Mouse (Mus musculus) forebrain, embryonic 16.5 days (tissue): ENCODE measurements around the gene Stmnd1. TPM values are rescaled to one million over a fixed set of nuclear protein-coding genes. Genes with fewer than 3 reads are reported as not detected.
"Not testable (repeated sequence)": the region's sequence is repeated elsewhere in the genome, so short reads cannot be mapped to it uniquely, and the experiment has no call there.

ENCODE experiments used
- ATAC-seq: fragments of 200-750 bp; cut with Nextera tagmentation; 2 replicates; pipeline ENCODE4 v1.8.0; 2017; ENCODE audit warnings: mild to moderate bottlenecking, moderate library complexity
- H3K27ac ChIP-seq: fragments of 300-500 bp; sonication (generic); 2 replicates; pipeline ENCODE4 v1.5.1; 2014; ENCODE audit warnings: low read length, control low read depth
- H3K27me3 ChIP-seq: fragments of 300-500 bp; sonication (generic); replicated peaks from 2 replicates; pipeline ENCODE4 v1.6.1; 2014; ENCODE audit warnings: low read length; ENCODE audit not compliant: control insufficient read depth, insufficient read depth
- H3K36me3 ChIP-seq: fragments of 300-500 bp; sonication (generic); 2 replicates; pipeline ENCODE4 v1.6.1; 2014; ENCODE audit not compliant: control insufficient read depth, insufficient read depth
- H3K4me1 ChIP-seq: fragments of 300-500 bp; sonication (generic); replicated peaks from 2 replicates; pipeline ENCODE4 v1.6.1; 2014; ENCODE audit warnings: low read length; ENCODE audit not compliant: control insufficient read depth, insufficient read depth
- H3K4me2 ChIP-seq: fragments of 300-500 bp; sonication (generic); 2 replicates; pipeline ENCODE4 v1.6.1; 2014; ENCODE audit warnings: mild to moderate bottlenecking, low read length, control low read depth
- H3K4me3 ChIP-seq: fragments of 300-500 bp; sonication (generic); replicated peaks from 2 replicates; pipeline ENCODE4 v1.5.1; 2014; ENCODE audit warnings: mild to moderate bottlenecking, low read length, control low read depth
- H3K9ac ChIP-seq: fragments of 300-500 bp; sonication (generic); replicated peaks from 2 replicates; pipeline ENCODE4 v1.6.1; 2014; ENCODE audit warnings: low read depth, low read length, control low read depth
- H3K9me3 ChIP-seq: fragments of 300-500 bp; sonication (generic); 2 replicates; pipeline ENCODE4 v1.6.1; 2016; ENCODE audit warnings: low read length; ENCODE audit not compliant: control insufficient read depth
- WGBS: fragments of 180-500 bp; shearing (Covaris S2); extraction: QIAGEN DNeasy Blood & Tissue Kit; methylation state at CpG from one replicate; pipeline ENCODE4 v1.1.7; 2014; 5-methylcytosine and 5-hydroxymethylcytosine counted together
- polyA plus RNA-seq: library from polyadenylated mRNA; unstranded; fragments of >200 nt; fragmentation: Nextera tagmentation; extraction: Ambion mirVana; gene quantifications from 2 replicates; pipeline ENCODE4 v1.2.1, GENCODE M21; 2015

The Stmnd1 gene
- polyA plus RNA-seq = 0.17 TPM in 1 of 2 replicates, not detected in the other

- H3K9ac ChIP-seq = no peak within 1 kb of the TSS
- H3K36me3 ChIP-seq = no peaks in the 10 kb centered on the region
- no peak within 1 kb of the TSS for H3K4me3 ChIP-seq
- peaks cover 19% of the 10 kb centered on the region for H3K4me1 ChIP-seq
- H3K9me3 ChIP-seq = no peaks in the 10 kb centered on the region
- H3K27ac ChIP-seq = no peak within 1 kb of the TSS
- no peaks in the 10 kb centered on the region for H3K27me3 ChIP-seq
- H3K4me2 ChIP-seq = no peak within 1 kb of the TSS
- 32% methylated on average over 7 of the region's 8 CpGs for WGBS
- no peak for ATAC-seq
These were observed at the start of gene Stmnd1 for GRCm38 (mm10) chr13:46273453-46274110. TSS of gene Stmnd1 (plus strand) at chr13:46273721.

DNA sequence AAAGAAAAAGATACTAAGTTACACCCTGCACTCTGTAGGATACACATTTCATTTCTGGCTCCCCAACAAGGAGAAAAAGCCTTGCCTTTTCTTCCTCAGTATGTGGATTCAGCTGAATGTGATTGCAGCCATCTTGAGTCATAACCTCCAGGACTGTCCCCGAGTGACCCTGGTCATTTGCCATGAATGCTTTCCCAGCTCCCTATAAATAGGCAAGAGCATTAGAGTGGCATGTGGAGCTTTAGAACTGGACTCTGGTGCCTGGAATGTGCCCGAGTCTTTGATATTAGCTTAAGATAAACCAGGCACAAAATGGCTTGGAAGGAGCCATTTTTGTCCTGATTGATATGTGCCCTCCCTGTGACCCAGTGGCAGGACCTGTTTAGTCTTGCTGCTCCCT lies 46.6 kb upstream of the Stmnd1 start:
- H3K36me3 ChIP-seq = no peaks in the 10 kb centered on the region
- no peak overlapping the region for H3K4me3 ChIP-seq
- no peak overlapping the region for H3K27ac ChIP-seq
- H3K9me3 ChIP-seq = no peaks in the 10 kb centered on the region
- no peak for ATAC-seq
- 66% methylated on average over 2 of the region's 2 CpGs for WGBS
- no peak overlapping the region for H3K4me2 ChIP-seq
- H3K9ac ChIP-seq = no peak overlapping the region
- peaks cover 3% of the 10 kb centered on the region; the same call in 1 of the 2 replicates for H3K4me1 ChIP-seq
- no peaks in the 10 kb centered on the region for H3K27me3 ChIP-seq

DNA sequence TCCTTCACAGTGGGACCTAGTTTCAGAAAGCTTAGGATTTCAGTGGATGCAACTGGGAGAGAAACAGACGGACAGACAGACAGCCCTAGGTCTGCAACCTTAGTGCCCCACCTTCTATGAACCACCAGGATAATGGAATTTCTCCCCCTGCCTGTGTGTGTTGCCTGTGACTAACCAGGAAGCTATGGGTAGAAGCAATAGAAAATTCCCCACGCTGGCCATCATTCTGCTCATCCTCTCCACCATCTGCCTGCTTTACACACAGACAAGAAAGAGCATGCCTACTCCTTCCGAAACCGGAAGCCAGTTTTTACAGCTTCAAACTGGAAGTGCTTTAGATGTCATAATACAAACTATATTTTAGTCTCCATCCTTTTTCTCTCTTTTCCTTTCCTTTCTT lies 46.0 kb upstream of the Stmnd1 start:
- no peak overlapping the region for H3K4me3 ChIP-seq
- no peak overlapping the region for H3K27ac ChIP-seq
- H3K9ac ChIP-seq = no peak overlapping the region
- H3K27me3 ChIP-seq = no peaks in the 10 kb centered on the region
- no peaks in the 10 kb centered on the region for H3K9me3 ChIP-seq
- 88% methylated on average over 4 of the region's 4 CpGs for WGBS
- H3K36me3 ChIP-seq = no peaks in the 10 kb centered on the region
- H3K4me1 ChIP-seq = no peaks in the 10 kb centered on the region; the same call in 1 of the 2 replicates
- ATAC-seq = no peak
- no peak overlapping the region for H3K4me2 ChIP-seq

DNA sequence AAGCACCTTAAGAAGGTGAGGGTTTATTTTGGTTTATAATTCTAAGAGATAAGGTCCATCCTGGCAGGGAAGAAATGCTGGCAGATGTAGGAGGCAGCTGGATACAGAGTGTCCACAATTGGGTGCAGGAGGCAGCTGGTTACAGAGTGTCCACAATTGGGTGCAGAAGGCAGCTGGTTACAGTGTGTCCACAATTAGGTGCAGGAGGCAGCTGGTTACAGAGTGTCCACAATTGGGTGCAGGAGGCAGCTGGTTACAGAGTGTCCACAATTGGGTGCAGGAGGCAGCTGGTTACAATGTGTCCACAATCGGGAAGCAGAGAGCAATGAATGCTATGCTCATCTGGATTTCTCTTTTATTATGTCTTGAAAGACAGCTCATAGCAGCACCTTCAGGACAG lies 44.8 kb upstream of the Stmnd1 start:
- not testable (repeated sequence) for H3K4me3 ChIP-seq, H3K9ac ChIP-seq, H3K27ac ChIP-seq, H3K27me3 ChIP-seq, H3K36me3 ChIP-seq, H3K9me3 ChIP-seq, H3K4me2 ChIP-seq, ATAC-seq, H3K4me1 ChIP-seq
- 100% methylated on average over 1 of the region's 1 CpGs for WGBS

DNA sequence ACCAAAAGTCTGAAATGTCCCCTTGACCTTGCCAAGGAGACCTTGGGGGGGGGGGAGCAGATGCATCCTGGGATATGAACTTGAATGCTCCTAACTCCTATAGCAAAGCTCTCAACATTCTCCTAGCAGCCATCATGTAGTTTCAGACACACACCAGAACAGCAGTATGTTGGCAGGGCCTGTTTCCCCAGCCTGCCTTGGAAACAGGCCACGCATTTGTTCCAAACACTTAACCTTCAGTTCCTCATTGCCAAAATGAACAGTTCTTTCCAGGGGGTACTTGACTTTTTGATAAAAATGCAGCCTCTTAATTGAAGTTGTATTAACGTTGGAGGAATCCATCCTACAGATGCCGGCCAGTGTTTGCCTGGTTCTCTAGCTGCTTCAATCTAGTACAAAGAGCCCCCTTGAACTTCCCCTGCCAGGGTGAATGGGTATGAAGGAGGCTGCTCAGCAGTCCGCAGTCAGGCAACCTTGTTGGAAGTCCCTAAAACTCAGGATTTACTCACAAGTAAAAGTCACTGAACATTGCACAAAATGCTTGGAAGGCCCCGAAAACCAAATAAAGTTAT lies 41.9 kb upstream of the Stmnd1 start:
- Histone ChIP-seq H3K4me2 (no peak overlapping the region), H3K4me1 (no peaks in the 10 kb centered on the region; the same call in 1 of the 2 replicates), H3K36me3 (no peaks in the 10 kb centered on the region), H3K4me3 (no peak overlapping the region), H3K9ac (no peak overlapping the region), H3K27ac (no peak overlapping the region), H3K9me3 (no peaks in the 10 kb centered on the region), H3K27me3 (no peaks in the 10 kb centered on the region)
- WGBS = 55% methylated on average over 5 of the region's 5 CpGs
- no peak for ATAC-seq

GRCm38 (mm10) chr13:46237723-46238349 lies 35.7 kb upstream of the Stmnd1 start:
- 76% methylated on average over 7 of the region's 7 CpGs for WGBS

GRCm38 (mm10) chr13:46238796-46239195 lies 34.7 kb upstream of the Stmnd1 start:
- Histone ChIP-seq H3K27me3 (no peaks in the 10 kb centered on the region), H3K27ac (no peak overlapping the region), H3K4me1 (peaks cover 6% of the 10 kb centered on the region; the same call in 1 of the 2 replicates), H3K4me3 (no peak overlapping the region), H3K9ac (no peak overlapping the region), H3K9me3 (no peaks in the 10 kb centered on the region), H3K36me3 (no peaks in the 10 kb centered on the region), H3K4me2 (no peak overlapping the region)
- WGBS = 75% methylated on average over 7 of the region's 7 CpGs
- ATAC-seq = no peak

More at GRCm38 (mm10) chr13:46237723-46238349, 35.7 kb upstream of the Stmnd1 start:
- no peak overlapping the region for H3K4me3 ChIP-seq
- no peak overlapping the region for H3K27ac ChIP-seq
- H3K36me3 ChIP-seq = no peaks in the 10 kb centered on the region
- H3K4me2 ChIP-seq = no peak overlapping the region
- no peaks in the 10 kb centered on the region for H3K9me3 ChIP-seq
- H3K4me1 ChIP-seq = peaks cover 6% of the 10 kb centered on the region; the same call in 1 of the 2 replicates
- ATAC-seq = no peak
- no peak overlapping the region for H3K9ac ChIP-seq
- no peaks in the 10 kb centered on the region for H3K27me3 ChIP-seq

DNA sequence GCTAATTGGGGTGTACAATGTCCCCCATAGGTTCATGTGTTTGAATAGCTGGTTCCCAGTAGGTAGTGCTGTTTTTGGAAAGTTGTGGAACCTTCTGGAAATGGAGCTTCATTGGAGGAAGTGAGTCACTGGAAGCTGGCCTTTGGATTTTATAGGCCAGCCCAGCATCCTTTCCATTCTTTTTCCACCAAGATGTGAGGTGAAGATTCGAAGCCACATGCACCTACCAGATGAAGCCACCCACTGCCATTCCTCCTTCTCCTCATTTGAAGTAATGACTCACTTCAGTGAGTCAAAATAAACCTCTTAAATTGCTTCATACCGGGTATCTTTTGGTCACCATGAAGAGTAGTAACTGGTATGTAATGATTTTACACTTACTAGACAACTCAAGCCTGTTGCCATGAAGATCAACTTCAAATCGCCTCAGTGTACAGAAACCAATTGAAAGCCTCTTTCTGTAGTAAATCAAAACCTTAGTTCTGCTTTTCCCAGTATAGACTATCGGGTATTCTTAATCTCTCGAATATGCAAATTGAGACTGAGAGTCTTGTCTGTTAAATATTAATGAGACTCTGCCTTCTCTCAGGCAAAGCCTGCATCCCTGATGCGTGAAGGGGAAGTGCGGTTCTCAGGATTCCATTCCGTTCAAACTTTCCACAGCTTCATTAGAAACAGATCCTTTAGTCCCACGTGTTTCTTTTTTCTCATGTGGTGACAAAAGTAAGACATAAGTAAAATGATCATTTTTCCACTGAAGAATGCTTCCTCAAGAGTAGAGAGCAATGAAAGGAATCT lies 31.9 kb upstream of the Stmnd1 start:
- Histone ChIP-seq H3K27me3 (no peaks in the 10 kb centered on the region), H3K4me1 (peaks cover 6% of the 10 kb centered on the region; the same call in 1 of the 2 replicates), H3K36me3 (no peaks in the 10 kb centered on the region), H3K4me3 (no peak overlapping the region), H3K4me2 (no peak overlapping the region), H3K9me3 (no peaks in the 10 kb centered on the region), H3K27ac (no peak overlapping the region), H3K9ac (no peak overlapping the region)
- WGBS = 43% methylated on average over 9 of the region's 9 CpGs
- ATAC-seq = peak; percentile 67

DNA sequence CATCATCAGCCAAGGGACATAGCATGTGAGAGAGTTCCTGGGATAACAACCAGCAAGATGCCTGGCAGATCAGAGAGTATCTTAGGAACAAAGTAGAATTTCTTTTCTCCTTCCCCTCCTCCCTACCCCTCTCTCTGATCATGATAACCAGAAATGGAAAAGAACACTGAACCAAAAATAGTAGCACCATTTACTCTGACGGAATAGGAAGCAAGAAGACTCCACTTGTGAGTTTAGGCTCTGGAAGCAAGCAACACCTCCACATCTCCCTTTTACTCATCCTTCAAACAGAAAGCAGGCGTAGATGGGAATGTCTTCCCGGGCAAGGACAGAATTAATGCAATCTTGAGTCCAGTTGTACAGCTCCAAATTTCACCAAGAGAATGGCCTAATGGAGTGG lies 19.8 kb upstream of the Stmnd1 start:
- Histone ChIP-seq H3K9me3 (no peaks in the 10 kb centered on the region), H3K27ac (no peak overlapping the region), H3K4me2 (no peak overlapping the region), H3K9ac (no peak overlapping the region), H3K36me3 (no peaks in the 10 kb centered on the region), H3K4me1 (0 out of 2 replicates have a peak, but pooled peaks cover 3% of the 10 kb centered on the region), H3K27me3 (no peaks in the 10 kb centered on the region), H3K4me3 (no peak overlapping the region)
- WGBS = 88% methylated on average over 3 of the region's 3 CpGs
- no peak for ATAC-seq
